Mouse (Mus musculus) cortical plate, adult 2 months (tissue): ENCODE data around the gene Hist1h2bn.

Experiments used
- CTCF ChIP-seq: fragments of 200-500 bp; IDR thresholded peaks from 2 replicates; pipeline ENCODE4 v1.5.1; 2011; ENCODE audit warnings: mild to moderate bottlenecking, control low read depth, low read length; ENCODE audit not compliant: insufficient read depth; ENCODE audit errors: extremely low read depth
- POLR2A ChIP-seq: fragments of 200-500 bp; IDR thresholded peaks from 2 replicates; pipeline ENCODE4 v1.6.1; 2011; ENCODE audit warnings: mild to moderate bottlenecking, low read length, control low read depth; ENCODE audit not compliant: insufficient read depth; ENCODE audit errors: extremely low read depth

DNA sequence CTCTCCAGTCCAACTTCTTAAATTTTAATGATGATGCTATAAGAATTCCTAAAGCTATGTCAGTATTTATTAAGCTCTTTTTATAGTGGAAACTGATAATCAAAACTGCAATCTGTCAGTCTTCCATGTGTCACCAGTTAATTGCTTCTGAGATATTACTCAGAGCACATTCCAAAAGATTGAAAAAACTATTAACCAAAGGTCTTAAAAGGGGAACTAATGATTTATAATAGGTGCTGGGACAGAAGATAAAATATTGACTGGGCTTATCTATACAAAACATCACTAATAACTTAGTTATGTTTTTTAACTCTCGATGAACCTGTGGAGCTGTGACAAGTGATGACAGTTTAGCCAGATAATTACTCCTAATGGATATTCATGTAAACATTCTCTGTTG, 8.9 kb upstream of the Hist1h2bn start:
- no peak for TF ChIP-seq CTCF
- no peak for TF ChIP-seq POLR2A
